Mouse (Mus musculus): ENCODE measurements around the gene Fam196b. TPM values are rescaled to one million over a fixed set of nuclear protein-coding genes. Genes with fewer than 3 reads are reported as not detected.

Fam196b gene
- polyA plus RNA-seq, 1 experiment = 9.5 TPM

GRCm38 (mm10) chr11:34299550-34299949 is 15.1 kb upstream of the Fam196b start:
- DNase-seq (ENCODE audit: low read depth) = no peak

GRCm38 (mm10) chr11:34300064-34300463 is 14.6 kb upstream of the Fam196b start:
- TF ChIP-seq CTCF (IDR thresholded peaks at IDR 0.05; ENCODE audit: borderline replicate concordance, extremely low read depth, insufficient read depth, insufficient read length) (no peak), POLR2A (IDR thresholded peaks at IDR 0.05; ENCODE audit: borderline replicate concordance, extremely low read depth, insufficient read depth, insufficient read length, poor library complexity, severe bottlenecking) (no peak)
- DNase-seq (ENCODE audit: low read depth) = no peak

More at GRCm38 (mm10) chr11:34299550-34299949, 15.1 kb upstream of the Fam196b start:
- TF ChIP-seq POLR2A (IDR thresholded peaks at IDR 0.05; ENCODE audit: borderline replicate concordance, extremely low read depth, insufficient read depth, insufficient read length, poor library complexity, severe bottlenecking) (no peak), CTCF (IDR thresholded peaks at IDR 0.05; ENCODE audit: borderline replicate concordance, extremely low read depth, insufficient read depth, insufficient read length) (no peak)

- no peak for DNase-seq (ENCODE audit: low read depth)
- no peak for TF ChIP-seq POLR2A (IDR thresholded peaks at IDR 0.05; ENCODE audit: borderline replicate concordance, extremely low read depth, insufficient read depth, insufficient read length, poor library complexity, severe bottlenecking)
- no peak for TF ChIP-seq CTCF (IDR thresholded peaks at IDR 0.05; ENCODE audit: borderline replicate concordance, extremely low read depth, insufficient read depth, insufficient read length)
Observed at GRCm38 (mm10) chr11:34306231-34306630, 8.4 kb upstream of the Fam196b start.

- TF ChIP-seq POLR2A (IDR thresholded peaks at IDR 0.05; ENCODE audit: borderline replicate concordance, extremely low read depth, insufficient read depth, insufficient read length, poor library complexity, severe bottlenecking) (no peak), CTCF (IDR thresholded peaks at IDR 0.05; ENCODE audit: borderline replicate concordance, extremely low read depth, insufficient read depth, insufficient read length) (no peak)
- DNase-seq (ENCODE audit: low read depth) = no peak
Observed at GRCm38 (mm10) chr11:34308731-34309130, 5.9 kb upstream of the Fam196b start.

- TF ChIP-seq CTCF (IDR thresholded peaks at IDR 0.05; ENCODE audit: borderline replicate concordance, extremely low read depth, insufficient read depth, insufficient read length) = no peak
- TF ChIP-seq POLR2A (IDR thresholded peaks at IDR 0.05; ENCODE audit: borderline replicate concordance, extremely low read depth, insufficient read depth, insufficient read length, poor library complexity, severe bottlenecking) = no peak
- DNase-seq (ENCODE audit: low read depth) = no peak
Observed at GRCm38 (mm10) chr11:34309360-34309759, 5.3 kb upstream of the Fam196b start.

- DNase-seq (ENCODE audit: low read depth) = no peak
- TF ChIP-seq POLR2A (IDR thresholded peaks at IDR 0.05; ENCODE audit: borderline replicate concordance, extremely low read depth, insufficient read depth, insufficient read length, poor library complexity, severe bottlenecking) = no peak
- TF ChIP-seq CTCF (IDR thresholded peaks at IDR 0.05; ENCODE audit: borderline replicate concordance, extremely low read depth, insufficient read depth, insufficient read length) = no peak
Observed at GRCm38 (mm10) chr11:34311717-34312116, 2.9 kb upstream of the Fam196b start.

GRCm38 (mm10) chr11:34312208-34312607 is 2.4 kb upstream of the Fam196b start:
- no peak for TF ChIP-seq CTCF (IDR thresholded peaks at IDR 0.05; ENCODE audit: borderline replicate concordance, extremely low read depth, insufficient read depth, insufficient read length)
- DNase-seq (ENCODE audit: low read depth) = no peak

GRCm38 (mm10) chr11:34315383-34315782 is 761 bp downstream of the Fam196b start:
- TF ChIP-seq POLR2A (IDR thresholded peaks at IDR 0.05; ENCODE audit: borderline replicate concordance, extremely low read depth, insufficient read depth, insufficient read length, poor library complexity, severe bottlenecking) (no peak), CTCF (IDR thresholded peaks at IDR 0.05; ENCODE audit: borderline replicate concordance, extremely low read depth, insufficient read depth, insufficient read length) (no peak)
- peak; percentile 48 for DNase-seq (ENCODE audit: low read depth)

GRCm38 (mm10) chr11:34316176-34316575 is 1.6 kb downstream of the Fam196b start:
- peak; percentile 58 for DNase-seq (ENCODE audit: low read depth)
- TF ChIP-seq POLR2A (IDR thresholded peaks at IDR 0.05; ENCODE audit: borderline replicate concordance, extremely low read depth, insufficient read depth, insufficient read length, poor library complexity, severe bottlenecking) (no peak), CTCF (IDR thresholded peaks at IDR 0.05; ENCODE audit: borderline replicate concordance, extremely low read depth, insufficient read depth, insufficient read length) (no peak)

GRCm38 (mm10) chr11:34317001-34317400 is 2.4 kb downstream of the Fam196b start:
- DNase-seq (ENCODE audit: low read depth) = peak; percentile 60
- TF ChIP-seq CTCF (IDR thresholded peaks at IDR 0.05; ENCODE audit: borderline replicate concordance, extremely low read depth, insufficient read depth, insufficient read length) = no peak
- TF ChIP-seq POLR2A (IDR thresholded peaks at IDR 0.05; ENCODE audit: borderline replicate concordance, extremely low read depth, insufficient read depth, insufficient read length, poor library complexity, severe bottlenecking) = no peak

- DNase-seq (ENCODE audit: low read depth) = no peak
- TF ChIP-seq POLR2A (IDR thresholded peaks at IDR 0.05; ENCODE audit: borderline replicate concordance, extremely low read depth, insufficient read depth, insufficient read length, poor library complexity, severe bottlenecking) (no peak), CTCF (IDR thresholded peaks at IDR 0.05; ENCODE audit: borderline replicate concordance, extremely low read depth, insufficient read depth, insufficient read length) (no peak)
Observed at GRCm38 (mm10) chr11:34319282-34319681, 4.7 kb downstream of the Fam196b start.

- TF ChIP-seq POLR2A (IDR thresholded peaks at IDR 0.05; ENCODE audit: borderline replicate concordance, extremely low read depth, insufficient read depth, insufficient read length, poor library complexity, severe bottlenecking) = no peak
- no peak for DNase-seq (ENCODE audit: low read depth)
Observed at GRCm38 (mm10) chr11:34323664-34324063, 9.0 kb downstream of the Fam196b start.
